Mouse (Mus musculus) hindbrain, postnatal 0 days (tissue): ENCODE measurements around the gene Dab2ip. TPM values are rescaled to one million over a fixed set of nuclear protein-coding genes. Genes with fewer than 3 reads are reported as not detected.

Experiments used
- ATAC-seq: fragments of 200-750 bp; cut with Nextera tagmentation; 2 replicates; pipeline ENCODE4 v1.8.0; 2017; ENCODE audit warnings: mild to moderate bottlenecking, moderate TSS enrichment, moderate library complexity
- DNase-seq: peaks from one replicate; pipeline ENCODE4 v3.0.0-alpha.2; 2015; ENCODE audit warnings: low spot score
- H3K27ac ChIP-seq: fragments of 300-500 bp; sonication (generic); 2 replicates; pipeline ENCODE4 v1.5.1; 2014; ENCODE audit warnings: mild to moderate bottlenecking
- H3K27me3 ChIP-seq: fragments of 300-500 bp; sonication (generic); 2 replicates; pipeline ENCODE4 v1.6.1; 2014; ENCODE audit warnings: low read length, mixed read lengths; ENCODE audit not compliant: insufficient read depth
- H3K36me3 ChIP-seq: fragments of 300-500 bp; sonication (generic); 2 replicates; pipeline ENCODE4 v1.6.1; 2014; ENCODE audit warnings: low read length, mixed read lengths; ENCODE audit not compliant: insufficient read depth
- H3K4me1 ChIP-seq: fragments of 300-500 bp; sonication (generic); 2 replicates; pipeline ENCODE4 v1.6.1; 2014; ENCODE audit warnings: antibody characterized with exemption, low read length, mixed read lengths; ENCODE audit not compliant: insufficient read depth
- H3K4me2 ChIP-seq: fragments of 300-500 bp; sonication (generic); 2 replicates; pipeline ENCODE4 v1.6.1; 2014; ENCODE audit warnings: low read depth, mild to moderate bottlenecking, low read length, moderate library complexity, mixed read lengths
- H3K4me3 ChIP-seq: fragments of 300-500 bp; sonication (generic); 2 replicates; pipeline ENCODE4 v1.5.1; 2014; ENCODE audit warnings: low read length
- H3K9ac ChIP-seq: fragments of 300-500 bp; sonication (generic); replicated peaks from 2 replicates; pipeline ENCODE4 v1.6.1; 2014; ENCODE audit warnings: mild to moderate bottlenecking, low read length, moderate library complexity, mixed read lengths
- H3K9me3 ChIP-seq: fragments of 300-500 bp; sonication (generic); 2 replicates; pipeline ENCODE4 v1.6.1; 2016; ENCODE audit warnings: low read length, mixed read lengths
- CTCF ChIP-seq: IDR thresholded peaks from 2 replicates; pipeline ENCODE4 v1.5.1; 2016; ENCODE audit warnings: antibody characterized with exemption, control low read depth, low read depth
- WGBS: fragments of 180-500 bp; shearing (Covaris S2); extraction: QIAGEN DNeasy Blood & Tissue Kit; methylation state at CpG from one replicate; pipeline ENCODE4 v1.1.7; 2014; 5-methylcytosine and 5-hydroxymethylcytosine counted together
- polyA plus RNA-seq: library from polyadenylated mRNA; unstranded; fragments of >200 nt; fragmentation: Nextera tagmentation; extraction: Ambion mirVana; gene quantifications from 2 replicates; pipeline ENCODE4 v1.2.1, GENCODE M21; 2015
- total RNA-seq: library from RNA; depleted of rRNA; stranded (reverse); fragments of >200 nt; gene quantifications from 2 replicates; pipeline ENCODE4 v1.2.3, GENCODE M21; 2014; rRNA removed

Dab2ip gene
- total and polyA plus RNA-seq, 2 experiments from 2014 or later = 64.5 to 161 TPM

DNA sequence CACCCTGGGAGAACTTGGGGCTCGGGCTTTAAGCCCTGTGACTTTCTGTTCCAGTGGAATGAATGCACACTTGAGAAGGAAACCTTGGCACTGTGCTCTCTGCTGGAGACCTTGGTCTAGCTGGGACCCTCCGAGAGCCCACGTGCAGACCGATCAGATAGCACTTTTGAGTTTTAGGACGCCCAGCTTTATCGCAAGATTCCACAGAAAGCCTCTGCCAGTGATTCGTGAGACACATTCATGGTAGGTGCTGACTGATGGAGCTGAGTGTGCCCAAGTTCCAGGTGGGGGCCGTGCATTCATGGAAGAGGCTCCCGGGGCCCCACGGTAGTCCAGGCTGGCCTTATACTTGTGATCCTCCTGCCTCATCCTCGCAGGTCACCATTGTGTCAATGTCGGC, 211.3 kb downstream of the Dab2ip start:
- no peak overlapping the region for H3K4me2 ChIP-seq
- no peak overlapping the region for H3K9ac ChIP-seq
- H3K27ac ChIP-seq = no peak overlapping the region
- no peak for ATAC-seq
- no peak overlapping the region for H3K4me3 ChIP-seq
- DNase-seq = no peak
- TF ChIP-seq CTCF = no peak
- H3K27me3 ChIP-seq = no peaks in the 10 kb centered on the region
- WGBS = 90% methylated on average over 12 of the region's 12 CpGs
- no peaks in the 10 kb centered on the region for H3K4me1 ChIP-seq
- H3K36me3 ChIP-seq = no peaks in the 10 kb centered on the region
- no peaks in the 10 kb centered on the region for H3K9me3 ChIP-seq

DNA sequence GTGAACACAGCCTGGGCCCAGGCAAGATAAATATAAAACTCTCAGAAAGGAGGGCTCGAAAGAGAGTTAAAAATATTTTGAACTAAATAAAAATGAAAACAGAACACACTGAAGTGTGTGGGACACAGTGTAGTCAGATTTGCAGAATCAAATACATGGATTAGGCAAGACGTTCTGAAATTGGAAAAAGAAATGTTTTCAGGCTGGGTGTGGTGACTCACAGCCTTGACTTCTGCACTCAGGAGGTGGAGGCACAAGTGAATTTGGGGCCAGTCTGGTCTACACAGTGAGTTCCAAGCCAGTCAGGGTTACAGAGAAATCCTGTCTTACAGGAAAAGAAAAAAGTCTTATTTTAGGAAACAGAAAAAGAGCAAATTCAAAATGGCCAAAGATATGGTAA, 212.5 kb downstream of the Dab2ip start:
- no peaks in the 10 kb centered on the region for H3K4me1 ChIP-seq
- no peak for ATAC-seq
- WGBS = 84% methylated on average over 2 of the region's 2 CpGs
- DNase-seq = no peak
- H3K4me3 ChIP-seq = no peak overlapping the region
- no peak overlapping the region for H3K27ac ChIP-seq
- H3K9me3 ChIP-seq = no peaks in the 10 kb centered on the region
- no peak overlapping the region for H3K9ac ChIP-seq
- H3K4me2 ChIP-seq = no peak overlapping the region
- H3K36me3 ChIP-seq = no peaks in the 10 kb centered on the region
- no peak for TF ChIP-seq CTCF
- H3K27me3 ChIP-seq = no peaks in the 10 kb centered on the region

DNA sequence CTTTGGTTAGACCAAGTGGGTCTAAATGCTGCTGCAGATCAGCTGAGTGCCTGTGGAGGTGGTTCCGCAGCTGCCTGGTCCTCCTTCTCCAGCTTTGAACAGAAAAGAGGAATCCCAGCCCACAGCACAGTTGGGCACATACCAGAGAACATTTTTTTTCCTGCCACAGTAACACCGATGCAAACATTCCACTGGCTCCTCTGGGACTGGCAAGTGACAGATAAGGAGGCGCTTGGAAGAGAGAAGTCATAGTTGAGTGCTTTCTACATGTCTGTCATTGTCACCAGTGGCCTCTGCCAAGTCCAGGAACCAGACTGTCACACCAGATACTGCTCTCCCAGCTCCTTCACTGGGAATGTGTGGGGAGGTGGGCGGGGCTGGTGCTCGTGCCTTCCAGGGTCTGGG, 217.6 kb downstream of the Dab2ip start:
- WGBS = 32% methylated on average over 5 of the region's 5 CpGs

DNA sequence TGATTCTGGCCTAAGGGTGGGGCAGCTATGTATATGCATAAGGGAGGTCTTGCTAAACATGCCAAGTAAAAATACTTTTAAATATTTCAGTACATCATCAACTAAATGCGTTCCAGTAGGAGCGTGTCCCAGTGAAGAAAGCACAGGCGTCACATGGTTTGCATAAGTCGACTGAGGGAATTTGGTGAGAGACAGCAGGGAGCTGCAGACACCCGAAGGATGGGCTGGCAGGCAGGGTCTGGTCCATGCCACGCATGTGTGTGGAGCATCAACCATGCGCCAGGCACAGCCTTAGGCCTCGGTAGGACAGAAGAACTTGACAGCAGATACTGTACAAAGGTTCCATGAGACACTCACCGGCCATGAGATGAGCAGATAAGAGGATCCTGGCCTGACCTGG, 218.9 kb downstream of the Dab2ip start:
- H3K4me2 ChIP-seq = no peak overlapping the region
- H3K9me3 ChIP-seq = no peaks in the 10 kb centered on the region
- H3K4me1 ChIP-seq = no peaks in the 10 kb centered on the region
- no peak overlapping the region for H3K9ac ChIP-seq
- no peak for TF ChIP-seq CTCF
- H3K27ac ChIP-seq = no peak overlapping the region
- no peak for ATAC-seq
- no peak overlapping the region for H3K4me3 ChIP-seq
- H3K27me3 ChIP-seq = no peaks in the 10 kb centered on the region
- no peaks in the 10 kb centered on the region for H3K36me3 ChIP-seq
- 81% methylated on average over 9 of the region's 9 CpGs for WGBS
- no peak for DNase-seq

More for the DNA sequence above, 217.6 kb downstream of the Dab2ip start:
- Histone ChIP-seq H3K4me3 (no peak overlapping the region), H3K4me2 (no peak overlapping the region), H3K4me1 (no peaks in the 10 kb centered on the region), H3K27ac (no peak overlapping the region), H3K36me3 (no peaks in the 10 kb centered on the region), H3K27me3 (no peaks in the 10 kb centered on the region), H3K9ac (no peak overlapping the region), H3K9me3 (no peaks in the 10 kb centered on the region)
- no peak for DNase-seq
- TF ChIP-seq CTCF = no peak
- peak; percentile 45; the same call in 1 of the 2 replicates for ATAC-seq

DNA sequence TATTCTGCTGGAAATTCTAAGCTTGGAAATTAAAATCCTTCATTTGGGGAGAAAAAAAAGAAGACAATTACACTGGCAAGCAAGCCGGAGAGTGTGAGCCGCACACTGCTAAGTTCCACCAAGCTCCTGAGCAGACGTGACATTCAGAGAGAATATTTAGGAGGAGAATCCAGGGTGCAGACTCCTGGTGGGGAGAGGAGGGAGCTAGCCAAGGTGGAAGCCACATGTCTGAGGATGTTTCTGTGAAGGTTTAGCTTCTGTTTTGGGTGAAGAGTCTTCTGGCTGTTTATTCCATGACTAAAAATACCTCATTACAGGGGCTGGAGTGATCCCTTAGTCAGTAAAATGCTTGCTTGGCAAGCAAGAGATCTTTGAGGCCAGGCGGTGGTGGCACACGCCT, 221.2 kb downstream of the Dab2ip start:
- no peaks in the 10 kb centered on the region for H3K27me3 ChIP-seq
- no peak overlapping the region for H3K4me3 ChIP-seq
- TF ChIP-seq CTCF = no peak
- WGBS = 85% methylated on average over 5 of the region's 5 CpGs
- H3K27ac ChIP-seq = no peak overlapping the region
- no peak for DNase-seq
- H3K9me3 ChIP-seq = no peaks in the 10 kb centered on the region
- no peak overlapping the region for H3K9ac ChIP-seq
- H3K4me2 ChIP-seq = no peak overlapping the region
- no peaks in the 10 kb centered on the region for H3K36me3 ChIP-seq
- H3K4me1 ChIP-seq = no peaks in the 10 kb centered on the region
- ATAC-seq = no peak

Other genes with a start within 250 kb of the Dab2ip start
- 33.2 and 35.5 TPM in 2 replicates for gene Stom, start 221.3 kb upstream of the Dab2ip start, total RNA-seq
- 30.8 and 32.1 TPM in 2 replicates for gene Stom, start 221.3 kb upstream of the Dab2ip start, polyA plus RNA-seq
- gene 4930568D16Rik, start 190.5 kb upstream of the Dab2ip start, total RNA-seq = not detected in 2 replicates
- gene 4930568D16Rik, start 190.5 kb upstream of the Dab2ip start, polyA plus RNA-seq = not detected in 2 replicates
- not detected in 2 replicates for gene 4930402F06Rik, start 161.1 kb upstream of the Dab2ip start, total RNA-seq
- gene 4930402F06Rik, start 161.1 kb upstream of the Dab2ip start, polyA plus RNA-seq = not detected in 2 replicates
- 3.8 and 11.8 TPM in 2 replicates for gene Ggta1, start 95.0 kb upstream of the Dab2ip start, total RNA-seq
- gene Ggta1, start 95.0 kb upstream of the Dab2ip start, polyA plus RNA-seq = 3.2 and 4.7 TPM in 2 replicates